Mouse (Mus musculus) embryonic fibroblast, embryonic 13.5 days (primary cell): Measurements from ENCODE around the gene Pop7. TPM values are rescaled to one million over a fixed set of nuclear protein-coding genes. Genes with fewer than 3 reads are reported as not detected.

Experiments used
- H3K27ac ChIP-seq: 2 replicates; pipeline ENCODE4 v1.5.1; 2012; ENCODE audit warnings: low read length, control low read depth, inconsistent platforms; ENCODE audit not compliant: insufficient read depth
- H3K4me1 ChIP-seq: 2 replicates; pipeline ENCODE4 v1.6.1; 2011; ENCODE audit warnings: low read length; ENCODE audit not compliant: control insufficient read depth, insufficient read depth
- H3K4me3 ChIP-seq: 2 replicates; pipeline ENCODE4 v1.5.1; 2011; ENCODE audit warnings: mild to moderate bottlenecking, control low read depth, low read length; ENCODE audit not compliant: insufficient read depth
- CTCF ChIP-seq: IDR thresholded peaks from 2 replicates; pipeline ENCODE4 v1.5.1; 2011; ENCODE audit warnings: mild to moderate bottlenecking, control low read depth, low read length, moderate library complexity, borderline replicate concordance; ENCODE audit not compliant: insufficient read depth
- POLR2A ChIP-seq: IDR thresholded peaks from 2 replicates; pipeline ENCODE4 v1.6.1; 2011; ENCODE audit warnings: low read depth, mild to moderate bottlenecking, control low read depth, low read length, moderate library complexity
- polyA plus RNA-seq: library from polyadenylated mRNA; stranded (reverse); fragments of >200 nt; gene quantifications from 2 replicates; pipeline ENCODE4 v1.2.4, GENCODE M21; 2011; ENCODE audit warnings: low read depth; ENCODE audit not compliant: missing spikeins, insufficient read length

Gene Pop7
- polyA plus RNA-seq, 1 experiment, result 14.6 TPM

GRCm38 (mm10) chr5:137519691-137520550 is 17.6 kb upstream of the Pop7 start:
- no peaks in the 10 kb centered on the region for H3K4me1 ChIP-seq
- no peak overlapping the region for H3K27ac ChIP-seq
- TF ChIP-seq CTCF (no peak), POLR2A (no peak)
- no peak overlapping the region for H3K4me3 ChIP-seq

- Histone ChIP-seq H3K4me3 (no peak within 1 kb of the TSS), H3K27ac (no peak within 1 kb of the TSS), H3K4me1 (no peaks in the 10 kb centered on the region)
- TF ChIP-seq POLR2A (no peak), CTCF (peak; percentile 42; the same call in 1 of the 2 replicates)
Observed at GRCm38 (mm10) chr5:137518436-137518835, 16.1 kb upstream of the Pop7 start, which contains the start of gene Gigyf1. Gene Gigyf1, plus strand, starts transcription at chr5:137518548.

GRCm38 (mm10) chr5:137514811-137515210 is 12.5 kb upstream of the Pop7 start:
- H3K4me1 ChIP-seq, result peaks cover 4% of the 10 kb centered on the region; the same call in 1 of the 2 replicates
- H3K4me3 ChIP-seq, result no peak overlapping the region
- H3K27ac ChIP-seq, result no peak overlapping the region
- TF ChIP-seq POLR2A, result no peak

- TF ChIP-seq CTCF (no peak), POLR2A (no peak)
- no peak overlapping the region for H3K4me3 ChIP-seq
- no peak overlapping the region for H3K27ac ChIP-seq
- H3K4me1 ChIP-seq, result peaks cover 4% of the 10 kb centered on the region; the same call in 1 of the 2 replicates
Observed at GRCm38 (mm10) chr5:137513951-137514721, 11.8 kb upstream of the Pop7 start.

GRCm38 (mm10) chr5:137512847-137513794 is 10.8 kb upstream of the Pop7 start:
- H3K4me1 ChIP-seq, result peaks cover 4% of the 10 kb centered on the region; the same call in 1 of the 2 replicates
- peak; percentile 61; the same call in 1 of the 2 replicates for TF ChIP-seq CTCF
- no peak for TF ChIP-seq POLR2A
- no peak overlapping the region for H3K4me3 ChIP-seq
- no peak overlapping the region for H3K27ac ChIP-seq

GRCm38 (mm10) chr5:137511706-137512105 is 9.4 kb upstream of the Pop7 start:
- peaks cover 4% of the 10 kb centered on the region; the same call in 1 of the 2 replicates for H3K4me1 ChIP-seq
- H3K4me3 ChIP-seq, result peak overlapping the region; percentile 73
- no peak overlapping the region for H3K27ac ChIP-seq
- TF ChIP-seq CTCF (no peak), POLR2A (no peak)

GRCm38 (mm10) chr5:137510573-137511390 is 8.5 kb upstream of the Pop7 start:
- H3K4me3 ChIP-seq, result peak overlapping the region; percentile 73
- no peak for TF ChIP-seq POLR2A
- no peak for TF ChIP-seq CTCF
- H3K27ac ChIP-seq, result no peak overlapping the region
- peaks cover 4% of the 10 kb centered on the region; the same call in 1 of the 2 replicates for H3K4me1 ChIP-seq

GRCm38 (mm10) chr5:137510014-137510501 is 7.7 kb upstream of the Pop7 start:
- TF ChIP-seq CTCF, result no peak
- peak; percentile 40; the same call in 1 of the 2 replicates for TF ChIP-seq POLR2A
- Histone ChIP-seq H3K27ac (no peak overlapping the region), H3K4me3 (peak overlapping the region; percentile 46), H3K4me1 (peaks cover 4% of the 10 kb centered on the region; the same call in 1 of the 2 replicates)
